Comparison of ENCODE assay signal across 9 mouse cellular contexts in genomic region chr11:48869380-48870110, GRCm38 (mm10). TPM values are rescaled to one million over a fixed set of nuclear protein-coding genes. Genes with fewer than 3 reads are reported as not detected.
A peak's percentile ranks its signal among the peaks of the same experiment; 100 is the strongest.
DNase-seq lines count a peak whose midpoint lies in the region; ATAC-seq and TF ChIP-seq lines count a peak whose summit lies in the region.
"Had no signal": no experiment of that assay in that cellular context is flagged by ENCODE, and none has a peak within 500 bp of the region (broad histone marks: within the 10 kb centered on the region; RNA-seq: fewer than 3 reads in every experiment).

No protein-coding gene starts in this region.

- H3K4me3 ChIP-seq in heart, embryonic 11.5 days (ENCODE audit: low read depth, low read length): 0 out of 2 replicates have a peak overlapping the region, but pooled peaks have one; percentile 8
- peak overlapping the region; percentile 75 for H3K4me3 ChIP-seq in bone marrow, adult 2 months (replicated peaks; ENCODE audit: control insufficient read depth, low read depth, low read length)
- no peak overlapping the region for H3K4me3 ChIP-seq in midbrain, embryonic 10.5 days

- no peak for DNase-seq in heart, postnatal 4 days
- DNase-seq in kidney, adult 18-20 months: peak; percentile 41
- DNase-seq in lung, postnatal 36 days: peak; percentile 31
- no peak for DNase-seq in cerebellum, postnatal 4 days (ENCODE audit: low spot score in 2 of 2)
- DNase-seq in midbrain, embryonic 10.5 days (ENCODE audit: low spot score): no peak

- no peaks in the 10 kb centered on the region for H3K27me3 ChIP-seq in heart, embryonic 11.5 days (ENCODE audit: control insufficient read depth, insufficient read depth, low read length)
- H3K27me3 ChIP-seq in midbrain, embryonic 10.5 days (ENCODE audit: low read depth, poor library complexity, severe bottlenecking): peaks cover 30% of the 10 kb centered on the region

- 61% methylated on average over 7 of the region's 7 CpGs for WGBS in heart, embryonic 11.5 days (ENCODE audit: insufficient replicate concordance)
- 1% methylated on average over 7 of the region's 7 CpGs for WGBS in bone marrow, adult 2 months
- WGBS in midbrain, embryonic 10.5 days: 80% methylated on average over 7 of the region's 7 CpGs

- 0 out of 2 replicates have a peak, but pooled peaks have one; percentile 15 for TF ChIP-seq POLR2A in bone marrow, adult 2 months (IDR thresholded peaks at IDR 0.05; ENCODE audit: borderline replicate concordance, control insufficient read depth, low read depth, low read length)

- H3K4me2 ChIP-seq in heart, embryonic 11.5 days: peak overlapping the region; percentile 74

- TF ChIP-seq CTCF in bone marrow, adult 2 months (IDR thresholded peaks at IDR 0.05; ENCODE audit: control insufficient read depth, insufficient read depth, low read length): no peak

- no peak for ATAC-seq in heart, embryonic 11.5 days (replicated peaks; ENCODE audit: insufficient number of reproducible peaks, low FRiP score, low TSS enrichment)
- ATAC-seq in monocyte, adult 5-6 weeks (replicated peaks; ENCODE audit: insufficient number of reproducible peaks, low FRiP score, low TSS enrichment, poor library complexity, severe bottlenecking): no peak

- H3K4me1 ChIP-seq in heart, embryonic 11.5 days (ENCODE audit: control insufficient read depth, insufficient read depth, low read length): peaks cover 13% of the 10 kb centered on the region
- no peaks in the 10 kb centered on the region; the same call in 1 of the 2 replicates for H3K4me1 ChIP-seq in bone marrow, adult 2 months (ENCODE audit: control insufficient read depth, insufficient read depth, low read length)
- H3K4me1 ChIP-seq in midbrain, embryonic 10.5 days: peaks cover 18% of the 10 kb centered on the region

- peak overlapping the region; percentile 55; the same call in 1 of the 2 replicates for H3K27ac ChIP-seq in heart, embryonic 11.5 days (ENCODE audit: low read depth, low read length)
- H3K27ac ChIP-seq in bone marrow, adult 2 months (ENCODE audit: control insufficient read depth, insufficient read depth, low read depth, low read length, poor library complexity): peak overlapping the region; percentile 27; the same call in 1 of the 2 replicates
- H3K27ac ChIP-seq in midbrain, embryonic 10.5 days (replicated peaks): no peak overlapping the region

- peak overlapping the region; percentile 54; the same call in 1 of the 2 replicates for H3K9ac ChIP-seq in heart, embryonic 11.5 days (ENCODE audit: low read depth, low read length)

- no peaks in the 10 kb centered on the region for H3K9me3 ChIP-seq in heart, embryonic 11.5 days (replicated peaks; ENCODE audit: control insufficient read depth, low read length)
- H3K9me3 ChIP-seq in midbrain, embryonic 10.5 days (replicated peaks): no peaks in the 10 kb centered on the region

- 0 out of 2 replicates have a peak, but pooled peaks cover 2% of the 10 kb centered on the region for H3K36me3 ChIP-seq in heart, embryonic 11.5 days (ENCODE audit: control insufficient read depth, insufficient read depth, low read length)
- no peaks in the 10 kb centered on the region for H3K36me3 ChIP-seq in midbrain, embryonic 10.5 days

RNA-seq across cellular contexts. Expression of gene Irgm1, which starts 1.9 kb away (rescaled TPM):
- polyA plus RNA-seq in heart, embryonic 11.5 days (2014; fragmentation: Nextera tagmentation; extraction: Ambion mirVana): 4.9 and 5.9 TPM in 2 replicates
- 1 to 10 TPM; 6.2 to 7.6 TPM for total RNA-seq in heart, postnatal 4 days (2021)
- polyA plus RNA-seq in bone marrow, adult 2 months (2011; ENCODE audit: insufficient read depth, insufficient read length, low replicate concordance, missing spikeins): 15.8 and 21.3 TPM in 2 replicates
- total RNA-seq in monocyte, adult 5-6 weeks (2017): 36.6 to 51.0 TPM (median 48.9 TPM) in 3 replicates
- polyA plus RNA-seq in midbrain, embryonic 10.5 days (2016; fragmentation: Nextera tagmentation; extraction: Ambion mirVana): 1.2 and 1.6 TPM in 2 replicates

RNA-seq across cellular contexts. Expression of gene Gm5431, which starts 32.5 kb away (rescaled TPM):
- polyA plus RNA-seq in heart, embryonic 11.5 days (2014; fragmentation: Nextera tagmentation; extraction: Ambion mirVana): 0.16 TPM in 1 of 2 replicates, not detected in the other
- under 1 TPM; 0.26 to 0.38 TPM for total RNA-seq in heart, postnatal 4 days (2021)
- polyA plus RNA-seq in bone marrow, adult 2 months (2011; ENCODE audit: insufficient read depth, insufficient read length, low replicate concordance, missing spikeins): 2.0 TPM in 1 of 2 replicates, not detected in the other
- 6.7 to 9.7 TPM (median 8.8 TPM) in 3 replicates for total RNA-seq in monocyte, adult 5-6 weeks (2017)
- 0.07 and 0.16 TPM in 2 replicates for polyA plus RNA-seq in midbrain, embryonic 10.5 days (2016; fragmentation: Nextera tagmentation; extraction: Ambion mirVana)
- polyA plus RNA-seq: forebrain, embryonic 11.5 days had no signal

RNA-seq across cellular contexts. Expression of gene Gm12184, which starts 43.1 kb away (rescaled TPM):
- 2.9 and 4.0 TPM in 2 replicates for polyA plus RNA-seq in heart, embryonic 11.5 days (2014; fragmentation: Nextera tagmentation; extraction: Ambion mirVana)
- 1 to 10 TPM; 4.8 to 5.1 TPM for total RNA-seq in heart, postnatal 4 days (2021)
- polyA plus RNA-seq in bone marrow, adult 2 months (2011; ENCODE audit: insufficient read depth, insufficient read length, low replicate concordance, missing spikeins): 43.1 and 76.8 TPM in 2 replicates
- total RNA-seq in monocyte, adult 5-6 weeks (2017): 7.5 to 29.4 TPM (median 12.2 TPM) in 3 replicates
- 2.1 and 3.2 TPM in 2 replicates for polyA plus RNA-seq in midbrain, embryonic 10.5 days (2016; fragmentation: Nextera tagmentation; extraction: Ambion mirVana)

RNA-seq across cellular contexts. Expression of gene Trim7, which starts 43.6 kb away (rescaled TPM):
- polyA plus RNA-seq in heart, embryonic 11.5 days (2014; fragmentation: Nextera tagmentation; extraction: Ambion mirVana): 0.43 and 0.70 TPM in 2 replicates
- 1 to 10 TPM; 5.3 to 5.5 TPM for total RNA-seq in heart, postnatal 4 days (2021)
- 8.4 and 14.4 TPM in 2 replicates for polyA plus RNA-seq in bone marrow, adult 2 months (2011; ENCODE audit: insufficient read depth, insufficient read length, low replicate concordance, missing spikeins)
- 9.4 to 15.9 TPM (median 15.5 TPM) in 3 replicates for total RNA-seq in monocyte, adult 5-6 weeks (2017)
- 0.32 and 0.99 TPM in 2 replicates for polyA plus RNA-seq in midbrain, embryonic 10.5 days (2016; fragmentation: Nextera tagmentation; extraction: Ambion mirVana)

RNA-seq across cellular contexts. Expression of gene Trim41, which starts 52.4 kb away (rescaled TPM):
- 3.3 and 3.7 TPM in 2 replicates for polyA plus RNA-seq in heart, embryonic 11.5 days (2014; fragmentation: Nextera tagmentation; extraction: Ambion mirVana)
- total RNA-seq in heart, postnatal 4 days (2021): 10 to 100 TPM; 36.0 to 40.1 TPM
- 39.7 and 51.0 TPM in 2 replicates for polyA plus RNA-seq in bone marrow, adult 2 months (2011; ENCODE audit: insufficient read depth, insufficient read length, low replicate concordance, missing spikeins)
- total RNA-seq in monocyte, adult 5-6 weeks (2017): 52.9 to 85.7 TPM (median 59.4 TPM) in 3 replicates
- polyA plus RNA-seq in midbrain, embryonic 10.5 days (2016; fragmentation: Nextera tagmentation; extraction: Ambion mirVana): 4.7 and 5.3 TPM in 2 replicates

Comparison
In these comparisons a context has a peak if more than half of its experiments do, and no peak if none do; other contexts are left out.
1. DNase-seq: peak in kidney, adult 18-20 months (single experiment) and lung, postnatal 36 days (single experiment); none in heart, postnatal 4 days (single experiment), cerebellum, postnatal 4 days (0 of 2) and midbrain, embryonic 10.5 days (single experiment).